Mouse (Mus musculus) fat pad, adult 2 months (tissue): ENCODE results near the gene Olfr205.
"Not testable (repeated sequence)": the region's sequence is repeated elsewhere in the genome, so short reads cannot be mapped to it uniquely, and the experiment has no call there.

Experiments
- DNase-seq: peaks from one replicate; pipeline ENCODE4 v3.0.0-alpha.2; 2011; ENCODE audit warnings: low read depth, low spot score; ENCODE audit errors: extremely low read depth

Gene Olfr205

GRCm38 (mm10) chr16:59331038-59331437 is at the start of gene Olfr205:
Gene Olfr205, minus strand, starts transcription at chr16:59331138.
- DNase-seq, result no peak

- DNase-seq, result no peak
Observed at GRCm38 (mm10) chr16:59363893-59364292, 33.0 kb upstream of the Olfr205 start, which contains the start of gene Olfr209. Gene Olfr209, minus strand, starts transcription at chr16:59363993.

- no peak for DNase-seq
Observed at GRCm38 (mm10) chr16:59349146-59349545, 18.2 kb upstream of the Olfr205 start, which contains the start of gene Olfr206. Gene Olfr206, minus strand, starts transcription at chr16:59349246.

- DNase-seq, result not testable (repeated sequence)
Observed at GRCm38 (mm10) chr16:59323262-59323661, 7.7 kb downstream of the Olfr205 start.

- DNase-seq, result no peak
Observed at GRCm38 (mm10) chr16:59318148-59318547, 12.8 kb downstream of the Olfr205 start, which contains the start of gene Olfr204. Gene Olfr204, minus strand, starts transcription at chr16:59318248.

GRCm38 (mm10) chr16:59298581-59298980 is 32.4 kb downstream of the Olfr205 start, which contains the start of gene Olfr203:
Gene Olfr203, plus strand, starts transcription at chr16:59298881.
- no peak for DNase-seq

GRCm38 (mm10) chr16:59287576-59287975 is 43.4 kb downstream of the Olfr205 start:
- not testable (repeated sequence) for DNase-seq

- DNase-seq, result no peak
Observed at GRCm38 (mm10) chr16:59286693-59287092, 44.2 kb downstream of the Olfr205 start, which contains the start of gene Olfr202. Gene Olfr202, minus strand, starts transcription at chr16:59286793.

GRCm38 (mm10) chr16:59283476-59283875 is 47.5 kb downstream of the Olfr205 start:
- no peak for DNase-seq

- no peak for DNase-seq
Observed at GRCm38 (mm10) chr16:59280542-59280941, 50.4 kb downstream of the Olfr205 start.
